Mouse (Mus musculus) neural tube, embryonic 13.5 days (tissue): ENCODE results near the gene Alox5ap. TPM values are rescaled to one million over a fixed set of nuclear protein-coding genes. Genes with fewer than 3 reads are reported as not detected.

ENCODE experiments used
- ATAC-seq: fragments of 200-750 bp; cut with Nextera tagmentation; 2 replicates; pipeline ENCODE4 v1.8.0; 2017; ENCODE audit warnings: low read depth, mild to moderate bottlenecking, moderate TSS enrichment, moderate library complexity
- H3K27ac ChIP-seq: fragments of 300-500 bp; sonication (generic); replicated peaks from 2 replicates; pipeline ENCODE4 v1.5.1; 2015; ENCODE audit warnings: moderate library complexity, mild to moderate bottlenecking, inconsistent platforms
- H3K27me3 ChIP-seq: fragments of 300-500 bp; sonication (generic); 2 replicates; pipeline ENCODE4 v1.6.1; 2015; ENCODE audit warnings: mild to moderate bottlenecking, inconsistent platforms
- H3K36me3 ChIP-seq: fragments of 300-500 bp; sonication (generic); 2 replicates; pipeline ENCODE4 v1.6.1; 2015; ENCODE audit warnings: mild to moderate bottlenecking, inconsistent platforms
- H3K4me1 ChIP-seq: fragments of 300-500 bp; sonication (generic); replicated peaks from 2 replicates; pipeline ENCODE4 v1.6.1; 2015; ENCODE audit warnings: inconsistent platforms
- H3K4me2 ChIP-seq: fragments of 300-500 bp; sonication (generic); 2 replicates; pipeline ENCODE4 v1.6.1; 2015; ENCODE audit warnings: inconsistent platforms, mild to moderate bottlenecking, moderate library complexity
- H3K4me3 ChIP-seq: fragments of 300-500 bp; sonication (generic); 2 replicates; pipeline ENCODE4 v1.5.1; 2015; ENCODE audit warnings: mild to moderate bottlenecking, inconsistent platforms
- H3K9ac ChIP-seq: fragments of 300-500 bp; sonication (generic); 2 replicates; pipeline ENCODE4 v1.6.1; 2015; ENCODE audit warnings: moderate library complexity, mild to moderate bottlenecking, inconsistent platforms
- H3K9me3 ChIP-seq: fragments of 300-500 bp; sonication (generic); 2 replicates; pipeline ENCODE4 v1.6.1; 2016; ENCODE audit warnings: inconsistent platforms
- WGBS: fragments of 180-500 bp; shearing (Covaris S2); methylation state at CpG from one replicate; pipeline ENCODE4 v1.1.7; 2015; 5-methylcytosine and 5-hydroxymethylcytosine counted together
- polyA plus RNA-seq: library from polyadenylated mRNA; unstranded; fragments of >200 nt; fragmentation: Nextera tagmentation; extraction: Ambion mirVana; gene quantifications from 2 replicates; pipeline ENCODE4 v1.2.1, GENCODE M21; 2015

Alox5ap gene
- polyA plus RNA-seq, result 9.3 and 14.7 TPM in 2 replicates

DNA sequence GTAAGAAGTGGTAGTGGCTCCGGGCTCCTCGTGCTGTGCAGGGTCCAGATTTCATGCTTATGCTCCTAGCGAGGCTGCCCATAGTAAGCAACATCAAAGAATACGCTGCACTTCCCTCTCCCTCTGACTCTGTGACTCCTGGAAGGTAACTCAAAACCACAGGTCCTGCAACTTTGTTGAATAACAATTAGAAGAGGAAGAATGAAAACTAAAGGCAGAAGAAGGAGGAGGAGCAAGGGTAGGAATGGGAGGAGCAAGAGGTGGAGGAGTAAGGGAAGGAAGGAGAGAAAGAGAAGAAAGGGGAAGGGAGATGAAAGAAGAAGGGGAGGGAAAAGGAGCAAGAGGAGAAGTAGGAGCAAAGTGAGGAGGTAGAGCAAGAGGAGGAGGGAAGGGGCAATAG is at the start of gene Alox5ap:
Gene Alox5ap (plus strand): TSS at position 363 of the 400 bp plus-strand sequence.
- H3K9ac ChIP-seq, result no peak within 1 kb of the TSS
- H3K4me3 ChIP-seq, result no peak within 1 kb of the TSS
- H3K27ac ChIP-seq, result no peak within 1 kb of the TSS
- no peaks in the 10 kb centered on the region for H3K9me3 ChIP-seq
- H3K4me2 ChIP-seq, result no peak within 1 kb of the TSS
- no peaks in the 10 kb centered on the region for H3K36me3 ChIP-seq
- no peaks in the 10 kb centered on the region for H3K27me3 ChIP-seq
- ATAC-seq, result no peak
- H3K4me1 ChIP-seq, result peaks cover 3% of the 10 kb centered on the region
- WGBS, result 69% methylated on average over 4 of the region's 4 CpGs

- Histone ChIP-seq H3K9me3 (no peaks in the 10 kb centered on the region), H3K36me3 (peaks cover 69% of the 10 kb centered on the region), H3K4me3 (no peak overlapping the region), H3K4me1 (0 out of 2 replicates have a peak, but pooled peaks cover 5% of the 10 kb centered on the region), H3K9ac (no peak overlapping the region), H3K27ac (no peak overlapping the region), H3K4me2 (no peak overlapping the region), H3K27me3 (no peaks in the 10 kb centered on the region)
- ATAC-seq, result no peak
- 99% methylated on average over 7 of the region's 7 CpGs for whole genome bisulfite sequencing
Observed at GRCm38 (mm10) chr5:149215540-149215939, 49.0 kb upstream of the Alox5ap start.

DNA sequence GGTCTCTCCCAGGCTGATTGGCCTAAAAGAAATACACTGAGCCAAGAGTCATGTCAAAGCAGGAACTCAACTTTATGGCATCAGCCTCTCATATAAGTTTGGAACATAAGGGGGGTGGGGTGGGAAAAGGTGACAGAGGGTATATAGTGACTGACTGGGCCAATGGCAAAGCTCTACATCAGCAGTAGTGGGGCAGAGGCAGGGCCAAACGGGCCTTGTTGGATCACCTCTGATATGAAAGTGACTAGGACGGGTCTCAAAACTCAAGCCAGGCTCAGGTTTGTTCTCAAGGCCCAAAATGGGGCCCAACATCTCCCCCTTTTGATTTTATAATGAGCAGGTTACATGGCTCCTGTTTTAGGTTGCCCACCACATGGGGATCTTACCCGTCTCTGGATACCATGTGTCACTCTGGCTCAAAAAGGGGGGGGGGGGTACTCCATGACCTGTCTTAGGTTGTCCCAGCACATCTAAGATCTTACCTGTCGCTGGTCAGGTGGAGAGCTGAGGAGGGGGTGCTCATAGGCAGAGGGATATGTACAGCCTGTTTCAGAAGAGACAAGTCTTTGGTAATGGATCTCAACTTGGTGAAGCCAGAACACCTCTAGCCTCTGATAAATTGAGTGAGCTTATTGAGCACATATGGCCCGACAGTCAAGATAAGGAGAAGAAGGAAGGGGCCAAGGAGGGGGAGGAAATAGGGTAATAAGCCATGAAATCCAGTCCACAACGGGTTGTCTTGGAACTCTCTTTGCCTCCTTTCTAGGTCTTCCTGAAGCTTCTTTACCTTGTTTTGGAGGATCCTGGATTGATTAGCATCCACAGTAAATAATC is 46.8 kb upstream of the Alox5ap start:
- H3K4me3 ChIP-seq, result no peak overlapping the region
- no peak overlapping the region for H3K9ac ChIP-seq
- ATAC-seq, result no peak
- H3K4me1 ChIP-seq, result no peaks in the 10 kb centered on the region
- no peaks in the 10 kb centered on the region for H3K27me3 ChIP-seq
- H3K36me3 ChIP-seq, result peaks cover 50% of the 10 kb centered on the region
- no peak overlapping the region for H3K27ac ChIP-seq
- H3K4me2 ChIP-seq, result no peak overlapping the region
- no peaks in the 10 kb centered on the region for H3K9me3 ChIP-seq
- 81% methylated on average over 6 of the region's 6 CpGs for WGBS

GRCm38 (mm10) chr5:149219493-149219892 is 45.1 kb upstream of the Alox5ap start:
- WGBS, result 80% methylated on average over 3 of the region's 3 CpGs
- H3K36me3 ChIP-seq, result peaks cover 32% of the 10 kb centered on the region
- H3K4me1 ChIP-seq, result peaks cover 8% of the 10 kb centered on the region

DNA sequence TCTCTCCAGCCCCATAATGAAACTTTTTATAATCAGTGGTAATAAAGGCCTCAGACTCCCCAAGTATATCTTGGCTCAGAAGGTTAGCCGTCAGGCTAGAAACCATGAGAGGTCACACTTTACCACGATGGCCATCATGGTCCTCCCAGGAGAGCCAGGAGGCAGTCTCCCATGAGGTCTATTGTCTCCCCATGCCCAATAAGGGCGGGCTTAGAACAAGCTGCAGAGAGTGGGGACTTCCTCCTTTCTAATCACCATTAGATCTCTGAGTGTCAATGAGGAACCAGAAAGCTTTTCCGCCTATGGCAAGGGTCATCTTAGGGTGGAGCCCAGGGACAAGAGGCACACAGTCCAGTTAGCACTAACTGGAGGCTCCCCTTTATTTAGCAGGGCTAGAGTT is 43.2 kb upstream of the Alox5ap start:
- peaks cover 14% of the 10 kb centered on the region for H3K36me3 ChIP-seq
- H3K9me3 ChIP-seq, result no peaks in the 10 kb centered on the region
- 90% methylated on average over 4 of the region's 4 CpGs for WGBS
- no peak overlapping the region for H3K9ac ChIP-seq
- no peaks in the 10 kb centered on the region for H3K27me3 ChIP-seq
- no peak overlapping the region for H3K4me3 ChIP-seq
- H3K4me1 ChIP-seq, result peaks cover 17% of the 10 kb centered on the region
- ATAC-seq, result no peak
- no peak overlapping the region for H3K4me2 ChIP-seq
- H3K27ac ChIP-seq, result no peak overlapping the region

More at GRCm38 (mm10) chr5:149219493-149219892, 45.1 kb upstream of the Alox5ap start:
- ATAC-seq, result no peak
- Histone ChIP-seq H3K4me3 (no peak overlapping the region), H3K27ac (no peak overlapping the region), H3K27me3 (no peaks in the 10 kb centered on the region), H3K4me2 (no peak overlapping the region), H3K9me3 (no peaks in the 10 kb centered on the region), H3K9ac (no peak overlapping the region)

DNA sequence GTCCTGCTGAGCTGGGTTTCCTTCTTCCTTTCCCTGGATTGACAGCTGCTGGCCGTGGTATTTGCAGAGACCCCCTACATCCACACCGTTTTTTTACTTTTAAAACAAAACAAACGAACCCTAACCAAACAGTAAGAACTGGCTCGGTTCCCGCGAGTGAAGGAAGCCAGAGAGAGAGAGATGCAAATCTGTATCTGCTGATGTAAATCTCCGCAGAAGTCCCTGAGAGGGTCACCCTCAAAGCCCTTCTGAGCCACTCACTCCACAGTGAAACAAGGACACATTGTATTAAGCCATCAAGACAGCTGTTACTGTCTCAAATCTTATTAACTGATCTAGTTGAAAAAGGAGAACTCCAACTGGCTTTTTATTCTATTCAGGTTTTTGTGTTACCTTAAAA is 39.9 kb upstream of the Alox5ap start:
- Histone ChIP-seq H3K36me3 (no peaks in the 10 kb centered on the region), H3K4me1 (peaks cover 22% of the 10 kb centered on the region), H3K4me2 (peak overlapping the region; percentile 11; the same call in 1 of the 2 replicates), H3K9me3 (no peaks in the 10 kb centered on the region), H3K27ac (0 out of 2 replicates have a peak overlapping the region, but pooled peaks have one; percentile 5), H3K4me3 (no peak overlapping the region), H3K9ac (no peak overlapping the region), H3K27me3 (no peaks in the 10 kb centered on the region)
- 18% methylated on average over 7 of the region's 7 CpGs for WGBS
- no peak for ATAC-seq

DNA sequence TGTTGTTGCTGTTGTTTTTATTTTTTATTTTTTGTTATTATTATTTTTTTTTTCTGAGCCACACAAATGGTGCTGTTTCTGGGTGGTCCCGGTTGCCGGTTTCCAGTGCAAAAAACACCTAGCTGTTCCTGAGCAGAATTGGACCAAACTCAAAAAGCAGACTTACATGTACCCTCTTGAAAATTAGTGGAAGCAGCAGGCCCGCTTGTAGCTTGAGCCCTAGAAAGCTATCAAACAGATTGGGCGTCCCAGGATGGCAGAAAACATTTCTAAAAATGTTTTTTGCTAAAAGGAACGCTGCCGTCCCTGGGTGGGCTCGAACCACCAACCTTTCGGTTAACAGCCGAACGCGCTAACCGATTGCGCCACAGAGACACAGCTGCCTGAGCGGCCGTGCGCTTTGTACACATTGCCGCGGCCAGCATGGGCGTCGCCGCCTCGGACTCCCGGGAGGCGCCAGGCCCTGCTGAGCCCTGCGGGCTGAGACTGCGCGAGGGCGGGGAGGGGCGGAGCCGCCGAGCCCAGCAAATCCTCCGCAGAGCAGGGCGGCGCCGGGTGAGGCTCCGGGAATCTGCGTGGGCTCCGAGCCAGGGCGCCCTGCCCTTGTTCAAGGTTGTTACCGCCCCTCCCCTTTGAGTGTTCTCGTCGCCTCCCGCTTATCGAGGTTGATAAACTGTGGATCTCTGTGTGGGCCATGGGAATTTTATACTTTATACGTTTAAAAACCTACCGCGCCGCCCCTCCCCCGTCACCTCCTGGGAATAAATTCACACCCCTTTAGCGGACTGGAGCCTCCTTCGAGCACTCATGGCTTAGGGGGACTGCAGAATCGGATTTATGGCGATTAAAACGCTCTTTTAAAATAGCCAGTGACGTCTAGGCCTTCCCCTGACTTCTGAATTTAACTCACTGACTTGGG is 35.6 kb upstream of the Alox5ap start:
- Histone ChIP-seq H3K36me3 (no peaks in the 10 kb centered on the region), H3K27ac (peak overlapping the region; percentile 92), H3K27me3 (no peaks in the 10 kb centered on the region), H3K9ac (peak overlapping the region; percentile 70), H3K4me1 (peaks cover 27% of the 10 kb centered on the region), H3K4me3 (peak overlapping the region; percentile 49), H3K4me2 (peak overlapping the region; percentile 51), H3K9me3 (no peaks in the 10 kb centered on the region)
- ATAC-seq, result peak; percentile 98
- WGBS, result 3% methylated on average over 55 of the region's 55 CpGs

GRCm38 (mm10) chr5:149229619-149230339 is 34.8 kb upstream of the Alox5ap start:
- H3K36me3 ChIP-seq, result no peaks in the 10 kb centered on the region
- peaks cover 19% of the 10 kb centered on the region for H3K4me1 ChIP-seq
- 68% methylated on average over 18 of the region's 18 CpGs for WGBS
- no peaks in the 10 kb centered on the region for H3K27me3 ChIP-seq
- ATAC-seq, result no peak; the same call in 1 of the 2 replicates
- no peaks in the 10 kb centered on the region for H3K9me3 ChIP-seq
- H3K4me2 ChIP-seq, result peak overlapping the region; percentile 51
- H3K4me3 ChIP-seq, result peak overlapping the region; percentile 49
- peak overlapping the region; percentile 92 for H3K27ac ChIP-seq
- H3K9ac ChIP-seq, result peak overlapping the region; percentile 70

DNA sequence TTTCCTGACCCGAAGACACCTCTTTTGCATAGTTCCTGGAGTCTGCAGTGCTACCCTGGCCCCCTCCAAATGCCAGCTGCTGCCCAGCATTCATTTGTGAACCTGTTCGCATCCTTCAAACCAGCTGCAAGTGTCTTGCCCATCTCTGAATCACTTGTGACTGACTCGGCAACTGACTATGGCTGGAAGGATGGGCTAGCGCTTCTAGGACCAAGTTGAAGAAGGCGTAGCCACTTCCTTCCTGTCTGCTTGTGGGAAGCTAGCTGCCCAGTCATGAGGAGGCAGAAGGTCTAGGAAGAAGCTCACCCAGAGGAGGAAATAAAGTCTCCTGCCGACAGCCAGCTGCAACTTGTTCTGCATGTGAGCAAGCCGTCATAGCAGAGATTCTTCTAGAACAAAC is 29.6 kb upstream of the Alox5ap start:
- no peaks in the 10 kb centered on the region for H3K9me3 ChIP-seq
- no peaks in the 10 kb centered on the region for H3K27me3 ChIP-seq
- H3K4me1 ChIP-seq, result peaks cover 8% of the 10 kb centered on the region
- no peak for ATAC-seq
- no peaks in the 10 kb centered on the region for H3K36me3 ChIP-seq
- WGBS, result 88% methylated on average over 7 of the region's 7 CpGs
- no peak overlapping the region for H3K9ac ChIP-seq
- H3K27ac ChIP-seq, result no peak overlapping the region
- H3K4me2 ChIP-seq, result no peak overlapping the region
- no peak overlapping the region for H3K4me3 ChIP-seq

- Histone ChIP-seq H3K9me3 (no peaks in the 10 kb centered on the region), H3K4me2 (no peak overlapping the region), H3K4me1 (peaks cover 8% of the 10 kb centered on the region), H3K4me3 (no peak overlapping the region), H3K9ac (no peak overlapping the region), H3K27me3 (no peaks in the 10 kb centered on the region), H3K27ac (no peak overlapping the region), H3K36me3 (no peaks in the 10 kb centered on the region)
- WGBS, result 84% methylated on average over 24 of the region's 24 CpGs
- ATAC-seq, result no peak
Observed at GRCm38 (mm10) chr5:149237221-149237950, 27.2 kb upstream of the Alox5ap start.

- ATAC-seq, result no peak
- no peaks in the 10 kb centered on the region for H3K9me3 ChIP-seq
- no peak overlapping the region for H3K4me3 ChIP-seq
- H3K4me1 ChIP-seq, result peaks cover 13% of the 10 kb centered on the region
- H3K4me2 ChIP-seq, result no peak overlapping the region
- no peak overlapping the region for H3K27ac ChIP-seq
- H3K36me3 ChIP-seq, result no peaks in the 10 kb centered on the region
- no peak overlapping the region for H3K9ac ChIP-seq
- no peaks in the 10 kb centered on the region for H3K27me3 ChIP-seq
- WGBS, result 93% methylated on average over 5 of the region's 5 CpGs
Observed at GRCm38 (mm10) chr5:149242467-149242866, 22.1 kb upstream of the Alox5ap start.
